Mouse (Mus musculus): Measurements from ENCODE around the gene Slc25a51. TPM values are rescaled to one million over a fixed set of nuclear protein-coding genes. Genes with fewer than 3 reads are reported as not detected.

The Slc25a51 gene
- polyA plus RNA-seq, 1 experiment from 2014 or later: 38.6 TPM

GRCm38 (mm10) chr4:45413674-45414338 is 5.2 kb upstream of the Slc25a51 start:
- ATAC-seq (no peak), DNase-seq (ENCODE audit: low read depth, low spot score) (no peak)
- in situ Hi-C loops (cut with MboI; ENCODE audit: low pct_unique_long_range_greater_than_20kb): loop anchor here (10.0 to 25.0 kb wide), 2 partner anchors 373 to 441 kb away; partner anchors contain the start of gene Aldh1b1
- CTCF ChIA-PET: interaction anchor here (0.8 kb wide), 1 partner anchor 114 kb away, joined by 3 read pairs; no protein-coding TSS in a partner anchor
- TF ChIP-seq CTCF (IDR thresholded peaks at IDR 0.05): no peak
- POLR2A ChIA-PET: no interaction called here
- H3K27me3 ChIP-seq: no peaks in the 10 kb centered on the region

DNA sequence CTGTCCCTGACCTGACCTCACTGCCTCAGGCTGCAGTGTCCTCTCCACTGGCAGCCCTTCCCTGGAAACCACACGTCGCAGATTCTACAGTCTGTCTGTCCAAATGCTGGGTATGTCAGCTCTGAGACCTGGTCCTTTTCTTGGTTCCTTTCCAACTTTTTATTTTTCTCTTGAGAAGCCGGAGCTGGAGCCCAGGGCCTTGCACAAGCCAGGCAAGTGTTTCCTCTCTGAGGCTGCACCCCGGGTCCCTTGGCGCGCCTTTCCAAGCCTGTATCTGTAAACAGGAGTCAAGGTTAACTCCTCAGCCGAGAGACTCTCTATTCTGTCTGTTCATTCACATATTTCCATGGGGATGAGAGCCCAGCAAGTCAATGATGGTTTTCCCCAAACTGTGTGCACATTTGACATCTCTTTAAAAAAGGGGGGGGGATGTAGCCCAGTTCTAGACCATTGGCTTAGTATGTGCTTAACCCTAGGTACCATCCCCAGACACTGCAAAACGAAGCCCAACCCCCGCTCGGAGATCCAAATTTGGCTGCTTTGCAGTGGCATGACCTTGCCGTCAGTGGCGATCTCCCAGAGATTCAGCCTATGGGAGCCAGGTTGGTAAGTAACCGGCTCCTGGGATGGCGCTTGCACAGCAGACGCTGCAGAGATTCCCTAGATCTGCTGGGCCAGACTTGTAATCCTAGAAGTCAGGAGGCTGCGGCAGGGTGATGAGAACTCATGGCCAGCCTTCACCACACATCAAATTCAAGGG is 4.0 kb upstream of the Slc25a51 start:
- ChIA-PET CTCF (no interaction called here), POLR2A (no interaction called here)
- no peaks in the 10 kb centered on the region for H3K27me3 ChIP-seq
- DNase-seq (ENCODE audit: low read depth, low spot score) (no peak), ATAC-seq (no peak)
- TF ChIP-seq CTCF (IDR thresholded peaks at IDR 0.05): no peak
- in situ Hi-C loops (cut with MboI; ENCODE audit: low pct_unique_long_range_greater_than_20kb): loop anchor here (10.0 to 25.0 kb wide), 2 partner anchors 375 to 442 kb away; partner anchors contain the start of gene Aldh1b1

DNA sequence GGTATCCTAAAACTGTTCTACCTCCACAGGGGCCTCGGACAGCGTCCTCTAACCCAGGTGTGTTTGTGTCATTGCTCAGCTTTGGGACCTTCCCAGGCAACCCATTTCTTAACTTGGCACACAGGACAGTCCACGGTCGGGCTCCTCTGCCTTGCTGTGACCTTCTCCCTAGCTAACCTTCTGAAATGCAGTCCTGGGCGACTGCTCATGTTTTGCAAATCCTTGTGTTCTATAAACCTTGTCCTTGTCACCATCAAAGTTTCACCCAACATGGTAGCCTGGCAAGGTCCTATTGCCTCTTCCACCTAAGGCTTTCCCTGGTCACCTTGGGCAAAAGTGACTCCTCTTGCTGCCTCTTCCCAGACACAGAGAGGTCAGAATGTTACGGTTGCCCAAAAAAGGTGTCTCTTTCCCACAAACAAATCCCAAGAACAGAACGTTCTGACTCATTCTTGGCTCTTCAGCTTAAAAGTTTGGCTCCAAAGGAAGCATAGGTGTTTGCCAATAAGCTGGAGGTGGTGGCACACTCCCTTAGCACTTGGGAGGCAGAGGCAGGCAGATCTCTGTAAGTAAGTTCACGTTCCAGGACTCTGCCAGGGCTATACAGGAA is 2.7 kb upstream of the Slc25a51 start:
- H3K27me3 ChIP-seq: no peaks in the 10 kb centered on the region
- ATAC-seq (no peak), DNase-seq (ENCODE audit: low read depth, low spot score) (no peak)
- ChIA-PET CTCF (no interaction called here), POLR2A (no interaction called here)
- TF ChIP-seq CTCF (IDR thresholded peaks at IDR 0.05): no peak
- in situ Hi-C loops (cut with MboI; ENCODE audit: low pct_unique_long_range_greater_than_20kb): loop anchor here (10.0 to 25.0 kb wide), 2 partner anchors 376 to 444 kb away; partner anchors contain the start of gene Aldh1b1

DNA sequence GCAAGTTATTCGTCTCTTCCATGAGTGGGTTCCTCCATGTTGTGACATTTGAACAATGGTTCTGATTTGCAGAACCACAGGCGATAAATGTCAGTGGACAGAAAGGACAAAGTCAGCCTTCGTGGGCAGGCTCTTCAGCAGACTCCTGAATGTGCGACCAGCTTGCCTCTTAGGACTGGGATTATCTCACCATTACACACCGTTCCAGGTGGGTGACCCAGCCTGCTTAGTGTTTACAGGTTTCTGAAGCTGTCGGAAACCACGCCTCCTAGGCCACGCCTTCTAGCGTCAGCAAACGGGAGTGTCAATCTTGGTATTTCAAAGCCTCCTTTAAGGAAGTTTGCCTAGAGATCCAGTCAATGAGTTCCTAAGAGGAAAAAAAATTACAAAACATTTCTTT is 704 bp upstream of the Slc25a51 start:
- no peaks in the 10 kb centered on the region for H3K27me3 ChIP-seq
- no peak for DNase-seq (ENCODE audit: low read depth, low spot score)
- ChIA-PET CTCF (no interaction called here), POLR2A (no interaction called here)
- in situ Hi-C loops (cut with MboI; ENCODE audit: low pct_unique_long_range_greater_than_20kb): loop anchor here (25.0 kb wide), 1 partner anchor 378 kb away; the partner anchor contains the start of gene Aldh1b1
- no peak for TF ChIP-seq CTCF (IDR thresholded peaks at IDR 0.05)
- ATAC-seq: peak; percentile 11

- DNase-seq (ENCODE audit: low read depth, low spot score): no peak
- TF ChIP-seq CTCF (IDR thresholded peaks at IDR 0.05): no peak
- no peaks in the 10 kb centered on the region for H3K27me3 ChIP-seq
- no peak for ATAC-seq
- in situ Hi-C loops (cut with MboI; ENCODE audit: low pct_unique_long_range_greater_than_20kb): loop anchor here (25.0 kb wide), 1 partner anchor 379 kb away; the partner anchor contains the start of gene Aldh1b1
- POLR2A ChIA-PET: interaction anchor here (0.5 to 0.9 kb wide), 2 partner anchors 43 to 1398 kb away, joined by 3 read pairs; no protein-coding TSS in a partner anchor
- CTCF ChIA-PET: no interaction called here
These were observed 747 bp downstream of the Slc25a51 start for GRCm38 (mm10) chr4:45407703-45408334.

GRCm38 (mm10) chr4:45407001-45407702 is 1.4 kb downstream of the Slc25a51 start:
- CTCF ChIA-PET: no interaction called here
- H3K27me3 ChIP-seq: no peaks in the 10 kb centered on the region
- POLR2A ChIA-PET: interaction anchor here (0.5 to 0.9 kb wide), 3 partner anchors 30 to 732 kb away, joined by 3 read pairs; no protein-coding TSS in a partner anchor
- DNase-seq (ENCODE audit: low read depth, low spot score): no peak
- in situ Hi-C loops (cut with MboI; ENCODE audit: low pct_unique_long_range_greater_than_20kb): loop anchor here (25.0 kb wide), 1 partner anchor 380 kb away; the partner anchor contains the start of gene Aldh1b1
- no peak for ATAC-seq
- no peak for TF ChIP-seq CTCF (IDR thresholded peaks at IDR 0.05)

GRCm38 (mm10) chr4:45406397-45406796 is 2.2 kb downstream of the Slc25a51 start:
- DNase-seq (ENCODE audit: low read depth, low spot score): no peak
- ATAC-seq: no peak
- no peak for TF ChIP-seq CTCF (IDR thresholded peaks at IDR 0.05)
- ChIA-PET CTCF (no interaction called here), POLR2A (interaction anchor here (0.5 kb wide), 1 partner anchor 733 kb away, joined by 3 read pairs; no protein-coding TSS in a partner anchor)
- in situ Hi-C loops (cut with MboI; ENCODE audit: low pct_unique_long_range_greater_than_20kb): loop anchor here (25.0 kb wide), 1 partner anchor 381 kb away; the partner anchor contains the start of gene Aldh1b1
- no peaks in the 10 kb centered on the region for H3K27me3 ChIP-seq

DNA sequence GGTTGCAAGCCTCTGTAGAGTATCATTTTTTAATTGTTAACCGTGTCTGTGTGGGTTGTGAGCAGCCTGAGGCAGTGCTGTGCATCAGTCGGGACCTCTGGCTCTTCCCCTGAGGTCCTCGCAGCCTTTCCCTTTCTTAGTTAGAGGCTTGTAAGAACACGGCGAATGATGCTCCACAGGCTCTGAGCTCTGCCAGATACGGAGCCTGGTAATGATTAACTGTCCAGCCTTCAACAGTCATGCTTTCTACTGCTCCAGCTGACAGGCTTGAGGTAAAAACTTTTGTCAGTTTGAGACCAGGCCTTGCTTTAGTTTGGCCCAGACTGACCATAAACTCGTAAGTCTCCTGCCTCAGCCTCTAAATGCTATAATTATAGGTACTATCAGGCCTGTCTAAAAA is 3.3 kb downstream of the Slc25a51 start:
- POLR2A ChIA-PET: interaction anchor here (0.7 kb wide), 1 partner anchor 298 kb away, joined by 5 read pairs; no protein-coding TSS in a partner anchor
- TF ChIP-seq CTCF (IDR thresholded peaks at IDR 0.05): no peak
- DNase-seq (ENCODE audit: low read depth, low spot score) (peak; percentile 50), ATAC-seq (peak; percentile 60)
- in situ Hi-C loops (cut with MboI; ENCODE audit: low pct_unique_long_range_greater_than_20kb): loop anchor here (25.0 kb wide), 1 partner anchor 382 kb away; the partner anchor contains the start of gene Aldh1b1
- CTCF ChIA-PET: interaction anchor here (0.9 kb wide), 1 partner anchor 23 kb away, joined by 3 read pairs; no protein-coding TSS in a partner anchor
- no peaks in the 10 kb centered on the region for H3K27me3 ChIP-seq

DNA sequence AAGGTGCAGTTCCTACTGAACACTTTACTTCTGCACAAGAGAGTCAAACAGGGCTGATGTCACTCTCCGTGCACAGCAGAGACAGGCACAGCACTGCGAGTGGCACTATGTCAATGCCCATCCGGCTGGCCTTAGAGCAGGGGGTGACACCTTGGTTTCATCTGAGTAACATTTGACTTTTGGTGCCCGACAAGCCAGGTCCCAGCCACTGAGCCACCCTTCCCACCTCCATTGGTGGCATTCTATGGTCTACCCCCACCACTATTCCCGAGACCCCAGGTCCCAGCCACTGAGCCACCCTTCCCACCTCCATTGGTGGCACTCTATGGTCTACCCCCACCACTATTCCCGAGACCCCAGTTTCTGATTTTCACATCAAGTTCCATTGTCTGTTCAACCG is 4.5 kb downstream of the Slc25a51 start:
- TF ChIP-seq CTCF (IDR thresholded peaks at IDR 0.05): no peak
- CTCF ChIA-PET: no interaction called here

More for the DNA sequence above, 4.5 kb downstream of the Slc25a51 start:
- POLR2A ChIA-PET: no interaction called here
- in situ Hi-C loops (cut with MboI; ENCODE audit: low pct_unique_long_range_greater_than_20kb): loop anchor here (25.0 kb wide), 1 partner anchor 383 kb away; the partner anchor contains the start of gene Aldh1b1
- no peak for ATAC-seq
- H3K27me3 ChIP-seq: no peaks in the 10 kb centered on the region
- DNase-seq (ENCODE audit: low read depth, low spot score): no peak

All from Patski (cell line).